Mouse (Mus musculus): ENCODE measurements around the gene Sycp2l. TPM values are rescaled to one million over a fixed set of nuclear protein-coding genes. Genes with fewer than 3 reads are reported as not detected.

Gene Sycp2l
- under 1 TPM in 1 of 2 experiments, not detected in 1; 0.21 TPM for total RNA-seq (2021)
- long read RNA-seq, experiment 1: 0 reads
- long read RNA-seq, experiment 2: 0 reads

DNA sequence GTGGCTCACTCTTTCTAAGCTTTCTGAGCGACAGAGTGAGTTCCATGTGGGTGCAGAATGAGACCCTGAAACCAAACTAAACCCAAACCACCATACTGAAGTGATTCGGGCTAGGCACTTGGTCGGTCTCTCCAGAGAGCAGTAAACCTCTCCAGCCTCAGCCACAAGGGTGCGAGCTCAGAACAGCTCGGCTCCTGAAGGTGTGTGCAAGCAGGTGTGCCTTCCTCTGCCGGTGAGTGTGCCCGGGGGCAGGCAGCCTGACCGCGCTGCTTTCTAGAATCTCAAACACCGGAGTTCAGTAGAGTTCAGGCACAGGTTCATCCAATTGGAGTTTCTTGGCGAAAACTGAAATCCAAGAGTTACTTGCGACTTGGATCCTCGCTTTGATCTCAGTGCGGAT lies at the start of gene Sycp2l:
Sycp2l (plus strand) TSS at position 368 of the 400 bp plus-strand sequence.
- DNase-seq (ENCODE audit: low spot score in 2 of 2): no peak

DNA sequence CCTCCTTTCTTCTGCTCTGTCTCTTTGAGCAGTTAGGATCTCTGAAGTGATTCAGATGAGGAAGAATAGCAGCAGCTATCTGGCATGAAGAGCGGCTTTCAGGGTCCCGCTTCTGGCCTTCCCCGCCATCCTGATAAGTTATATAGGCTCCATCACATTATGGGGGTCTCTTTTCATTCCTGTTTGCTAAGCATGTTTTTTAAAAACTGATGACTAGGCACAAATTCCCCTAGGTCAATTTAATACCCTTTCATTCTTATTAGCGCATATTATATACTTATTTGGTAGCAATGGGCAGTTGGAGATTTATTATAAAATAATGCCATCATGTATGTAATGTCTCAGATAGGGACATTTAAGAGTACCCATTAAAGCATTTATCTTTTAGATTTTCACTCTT lies 46.5 kb upstream of the Sycp2l start:
- DNase-seq (ENCODE audit: low spot score in 2 of 2): no peak

DNA sequence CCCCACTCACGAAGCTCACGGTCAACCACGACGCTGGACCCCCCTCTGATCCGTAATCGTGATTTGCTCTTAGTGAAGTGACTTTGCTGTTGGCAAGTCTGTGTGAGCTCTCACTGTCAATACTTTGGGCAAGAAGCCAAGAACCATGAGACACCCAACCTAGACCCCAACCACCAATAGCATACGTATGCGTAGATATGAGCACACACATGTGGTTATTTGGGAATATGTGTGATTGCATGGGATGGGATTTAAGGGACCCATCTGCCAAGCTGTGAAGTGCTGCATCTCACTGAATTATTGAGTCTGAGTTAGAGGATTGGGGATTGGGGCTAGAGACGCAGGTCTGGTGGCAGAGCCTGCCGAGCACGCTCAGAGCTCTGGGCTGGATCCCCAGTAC lies 42.5 kb upstream of the Sycp2l start:
- DNase-seq (ENCODE audit: low spot score in 2 of 2): no peak

DNA sequence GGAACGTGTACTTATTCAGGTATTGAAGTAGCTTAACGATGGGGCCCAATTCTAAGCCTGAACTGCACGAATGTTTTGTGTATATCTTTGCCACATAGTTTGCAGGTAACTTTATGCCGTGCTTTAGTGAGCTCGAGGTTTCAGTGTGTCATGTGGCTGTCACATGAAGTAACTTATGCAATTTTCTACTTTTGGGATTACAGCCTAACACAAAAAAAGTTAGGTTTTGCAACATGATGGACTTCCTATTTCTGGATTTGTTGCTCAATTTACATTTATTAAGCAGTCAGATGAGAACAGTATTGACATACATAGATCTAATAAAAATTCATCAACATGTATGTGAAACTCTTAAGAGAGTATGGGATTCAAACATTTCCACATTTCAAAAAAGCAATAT lies 40.3 kb upstream of the Sycp2l start:
- DNase-seq (ENCODE audit: low spot score in 2 of 2): no peak

DNA sequence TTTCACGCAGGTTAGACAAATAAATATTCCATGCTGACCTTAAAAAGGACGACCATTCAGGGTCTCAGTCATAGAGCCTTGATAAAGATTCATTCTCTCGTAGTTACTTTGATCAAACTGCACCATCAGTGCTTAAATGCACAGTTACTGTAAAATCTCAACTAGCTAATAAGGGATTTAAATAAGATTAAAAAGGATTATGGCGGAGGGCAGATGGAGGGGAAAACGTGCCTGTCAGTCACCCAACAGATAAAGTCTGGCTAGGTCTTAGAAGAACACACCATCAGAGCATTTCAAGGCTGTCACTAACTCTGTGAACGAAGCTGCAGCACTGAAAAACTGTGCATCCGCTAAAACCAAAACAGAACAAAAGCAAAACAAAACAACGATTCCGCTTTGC lies 36.2 kb upstream of the Sycp2l start:
- no peak for DNase-seq (ENCODE audit: low spot score in 2 of 2)

DNA sequence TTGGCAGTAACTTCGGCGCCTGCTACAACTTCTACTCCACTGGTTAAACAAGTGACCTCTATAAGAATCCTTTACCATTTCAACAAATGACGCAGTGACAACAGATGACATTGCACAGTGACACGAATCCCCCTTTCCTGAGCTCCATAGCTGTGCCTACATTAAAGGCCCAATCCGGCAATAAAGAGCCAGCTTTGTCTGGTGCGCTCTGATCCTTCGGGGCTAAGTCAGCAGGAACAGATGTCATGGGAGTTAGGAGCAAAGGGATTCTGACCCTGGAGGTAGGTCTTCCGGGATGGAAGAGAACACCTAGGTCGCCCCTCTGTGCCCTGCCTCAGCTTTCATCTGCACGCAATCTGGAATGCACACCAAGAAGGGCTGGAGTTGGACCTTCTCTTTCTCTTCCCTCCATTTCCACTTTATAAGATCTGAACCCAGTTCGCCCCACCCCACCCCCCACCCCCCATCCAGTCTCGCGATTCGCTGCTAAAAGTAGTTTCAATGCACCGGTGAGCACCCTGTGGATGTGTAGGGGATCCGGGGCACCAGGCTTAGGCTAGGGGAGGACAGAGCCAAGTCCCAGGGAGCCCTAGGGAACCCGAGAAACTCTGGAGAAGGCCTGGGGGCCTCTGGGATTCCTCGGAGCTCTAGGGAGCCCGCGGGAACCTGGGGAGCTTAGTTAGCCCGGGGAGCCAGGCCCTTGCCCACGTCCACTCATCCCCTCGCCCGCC lies 35.3 kb upstream of the Sycp2l start:
- DNase-seq (ENCODE audit: low spot score in 2 of 2): no peak

DNA sequence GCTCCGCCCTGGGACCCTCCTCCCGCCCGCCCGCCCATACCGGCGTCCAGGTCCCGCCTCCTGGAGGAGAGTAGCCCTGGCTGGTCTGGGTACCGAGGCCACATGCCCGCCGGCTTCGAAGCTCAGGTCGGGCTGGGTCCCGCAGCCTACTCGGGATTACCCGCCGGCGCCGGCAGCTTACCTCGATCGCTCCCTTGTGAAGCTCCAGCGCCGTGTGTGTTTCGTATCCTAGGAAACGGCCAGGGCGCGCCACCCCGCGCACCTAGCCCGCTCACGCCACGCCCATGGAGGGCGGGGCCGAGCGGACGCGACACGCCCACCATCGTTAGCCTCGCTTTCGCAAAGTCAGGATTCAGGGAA lies 34.7 kb upstream of the Sycp2l start, which contains the start of gene Mak:
Mak (minus strand) TSS at position 286 of the 360 bp plus-strand sequence.
- peak; percentile 41 for DNase-seq (ENCODE audit: low spot score in 2 of 2)

DNA sequence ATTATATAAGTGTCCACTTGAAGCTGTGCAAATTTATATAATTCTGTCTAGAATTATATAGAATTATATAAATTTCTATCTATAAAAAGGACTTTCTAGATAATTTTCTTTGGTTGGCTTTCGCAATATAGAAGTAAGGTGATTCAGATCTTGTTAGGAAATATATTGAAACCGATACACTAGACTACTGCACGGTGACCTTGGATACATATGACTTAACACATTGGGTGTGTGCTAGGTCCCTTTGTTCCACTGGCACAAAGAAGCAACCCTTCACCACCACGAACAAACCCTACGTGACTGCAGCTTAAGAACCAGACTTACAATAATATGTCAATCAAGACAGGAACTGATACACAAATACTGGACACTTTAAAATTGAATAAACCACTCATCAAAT lies 34.2 kb upstream of the Sycp2l start:
- DNase-seq (ENCODE audit: low spot score in 2 of 2): no peak

DNA sequence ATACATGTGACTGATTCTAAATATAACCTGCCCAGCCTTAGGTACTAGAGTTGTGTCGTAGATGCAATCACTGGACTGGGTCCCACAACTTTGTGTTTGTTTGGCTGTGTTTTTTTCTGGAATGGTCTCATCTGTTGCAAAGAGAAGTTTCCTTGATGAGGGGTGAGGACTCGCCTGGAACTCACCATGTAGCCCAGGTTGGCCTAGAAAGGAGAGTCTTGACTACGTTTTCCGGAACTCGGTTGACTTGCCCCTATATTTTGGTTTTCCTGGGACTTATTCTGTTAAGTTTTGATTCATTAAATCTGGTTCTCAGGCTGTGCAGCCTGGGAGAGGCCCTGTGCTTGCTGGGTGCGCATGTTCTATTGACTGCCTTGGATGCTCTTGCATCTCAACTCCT lies 33.4 kb upstream of the Sycp2l start:
- no peak for DNase-seq (ENCODE audit: low spot score in 2 of 2)

DNA sequence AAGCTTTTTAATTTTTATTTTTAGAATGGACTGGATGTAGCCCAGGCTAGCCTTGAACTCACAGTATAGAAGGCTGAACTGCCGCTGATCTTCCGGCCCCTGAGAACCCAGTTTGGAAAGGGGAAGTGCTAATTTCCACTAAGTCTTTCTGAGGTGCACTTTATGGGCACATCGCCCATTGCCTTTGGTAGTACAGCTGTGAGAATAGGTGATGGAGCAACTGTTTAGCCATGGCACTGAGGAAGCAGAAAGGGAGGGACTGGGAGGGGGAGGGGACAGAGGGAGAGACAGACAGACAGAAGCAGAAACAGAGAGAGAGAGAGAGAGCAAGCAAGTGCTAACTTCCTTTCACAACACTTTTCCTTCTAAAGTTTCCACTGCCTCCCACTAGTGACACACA lies 29.6 kb upstream of the Sycp2l start:
- no peak for DNase-seq (ENCODE audit: low spot score in 2 of 2)

DNA sequence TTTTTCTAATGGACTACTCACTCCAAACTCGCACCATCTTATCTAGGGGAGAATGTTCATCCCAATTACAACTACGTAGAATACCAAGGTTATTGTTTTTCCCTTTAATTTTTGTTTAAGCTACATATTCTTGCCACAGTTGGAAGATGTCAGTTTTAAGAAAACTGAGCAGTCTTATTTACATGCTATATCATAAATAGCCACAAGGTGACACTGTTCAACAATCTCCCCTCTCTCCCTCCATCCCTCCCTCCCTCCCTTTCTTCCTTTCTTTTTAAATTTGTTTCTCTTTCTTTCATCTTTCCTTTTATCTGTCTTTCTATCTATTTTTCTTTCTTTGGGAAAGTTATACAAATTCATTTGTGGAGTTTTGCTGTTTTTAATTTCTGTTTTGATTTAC lies 29.0 kb upstream of the Sycp2l start:
- DNase-seq (ENCODE audit: low spot score in 2 of 2): no peak

DNA sequence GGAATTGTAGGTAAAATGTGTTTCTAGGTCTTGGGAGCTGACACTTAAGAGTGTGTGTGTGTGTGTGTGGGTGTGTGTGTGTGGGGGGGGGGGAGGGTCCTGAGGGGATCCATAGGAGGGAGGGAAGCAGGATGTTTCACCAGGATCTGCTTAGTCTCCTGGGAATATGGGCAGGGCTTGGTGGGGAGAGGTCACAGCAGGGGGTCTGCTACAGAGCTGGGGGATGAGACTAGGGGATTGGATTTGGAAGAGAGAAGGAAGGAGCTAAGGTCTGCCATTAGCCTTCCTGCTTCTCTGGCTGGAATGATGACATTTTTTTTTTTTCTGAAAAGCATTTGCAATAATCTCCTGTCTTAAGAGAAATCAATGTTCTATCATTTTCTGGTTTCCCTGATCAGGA lies 25.4 kb upstream of the Sycp2l start:
- DNase-seq (ENCODE audit: low spot score in 2 of 2): no peak

DNA sequence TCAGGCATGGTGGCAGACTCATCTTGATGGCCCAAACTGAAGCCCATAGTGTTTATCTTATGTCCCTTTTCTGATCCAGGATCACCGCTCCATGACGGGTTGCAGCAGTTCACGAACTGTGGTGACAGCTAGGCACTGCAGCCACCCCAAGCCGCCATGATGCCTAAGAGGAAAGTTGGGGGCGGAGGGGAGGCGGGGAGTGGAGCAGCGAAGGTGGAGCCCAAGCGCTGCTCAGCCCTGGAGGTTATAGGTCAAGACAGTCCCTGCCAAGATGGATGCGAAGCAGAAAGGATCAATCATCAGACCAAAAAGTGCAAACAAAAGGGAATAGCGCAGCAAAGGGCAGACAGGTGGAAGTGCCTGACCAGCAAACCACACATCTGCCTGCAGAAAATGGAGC lies 22.8 kb upstream of the Sycp2l start:
- no peak for DNase-seq (ENCODE audit: low spot score in 2 of 2)

DNA sequence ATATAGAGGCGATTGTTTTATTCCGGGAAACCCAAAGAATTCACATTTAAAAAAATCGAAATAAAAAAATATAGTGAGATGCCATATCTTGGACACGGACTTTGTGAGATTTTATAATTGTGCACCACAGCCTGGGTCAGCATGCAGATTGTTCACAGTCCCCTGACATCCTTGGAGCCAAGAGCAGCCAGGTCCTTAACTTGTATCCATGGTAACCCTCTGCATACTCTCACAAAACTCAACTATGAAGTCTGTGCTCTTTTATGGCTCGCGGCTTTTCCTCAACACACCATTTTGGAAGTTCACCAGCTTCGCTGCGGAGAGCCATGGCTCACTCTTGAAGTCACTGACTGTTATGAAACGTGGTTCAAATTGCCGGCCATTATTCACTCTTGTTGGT lies 19.9 kb upstream of the Sycp2l start:
- DNase-seq (ENCODE audit: low spot score in 2 of 2): no peak

DNA sequence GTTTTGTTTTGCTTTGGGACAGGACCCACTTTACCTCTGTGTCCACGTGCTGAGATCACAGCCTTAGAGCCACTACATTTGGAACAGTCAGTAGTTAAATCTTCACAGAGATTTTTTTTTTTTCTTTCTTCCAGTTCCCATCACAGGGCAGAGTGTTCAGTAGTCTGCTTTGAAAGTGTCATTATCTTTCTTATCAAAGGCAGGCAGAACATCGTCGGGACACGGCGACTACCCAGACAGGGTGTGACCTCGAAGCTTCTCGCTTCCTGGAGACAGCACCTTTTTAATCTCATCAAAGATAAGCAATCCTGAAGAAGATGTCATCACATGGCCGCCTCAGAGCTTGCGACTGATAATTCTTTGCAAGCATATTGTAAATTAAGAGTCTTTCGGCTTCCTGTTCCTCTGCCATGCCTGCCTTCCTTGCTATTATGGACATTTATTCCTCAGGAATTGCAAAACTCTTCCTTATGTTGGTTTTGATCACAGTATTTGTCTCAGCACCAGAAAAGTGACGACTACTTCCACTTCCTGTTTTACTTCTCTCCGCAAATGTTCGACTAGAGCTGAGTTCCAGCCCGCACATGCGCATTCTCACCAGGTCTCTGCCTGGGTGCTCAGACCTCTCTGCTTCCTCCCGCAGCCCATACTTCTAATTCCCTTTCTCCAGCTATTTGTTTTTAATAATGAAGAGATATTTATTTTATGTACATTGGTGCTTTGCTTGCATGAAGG lies 16.6 kb upstream of the Sycp2l start:
- no peak for DNase-seq (ENCODE audit: low spot score in 2 of 2)

DNA sequence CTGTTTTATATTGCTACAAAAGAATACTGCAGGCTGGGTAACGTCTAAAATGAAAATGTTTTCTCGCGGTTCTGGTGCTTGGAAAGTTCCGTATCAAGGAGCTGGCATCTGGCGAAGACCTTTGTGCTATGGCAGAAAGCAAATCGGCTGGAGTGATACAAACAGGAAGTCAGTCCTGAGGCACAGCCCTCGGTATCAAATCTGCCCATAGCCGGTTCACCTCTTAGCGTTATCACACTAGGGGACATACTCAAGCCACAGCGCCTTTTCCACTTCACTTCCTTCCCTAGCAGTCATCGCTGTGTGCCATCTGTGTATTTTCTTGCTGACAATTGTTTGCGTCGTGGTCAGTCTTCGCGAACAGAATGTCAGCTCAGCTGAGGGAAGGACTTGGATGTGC lies 15.8 kb upstream of the Sycp2l start:
- DNase-seq (ENCODE audit: low spot score in 2 of 2): no peak

DNA sequence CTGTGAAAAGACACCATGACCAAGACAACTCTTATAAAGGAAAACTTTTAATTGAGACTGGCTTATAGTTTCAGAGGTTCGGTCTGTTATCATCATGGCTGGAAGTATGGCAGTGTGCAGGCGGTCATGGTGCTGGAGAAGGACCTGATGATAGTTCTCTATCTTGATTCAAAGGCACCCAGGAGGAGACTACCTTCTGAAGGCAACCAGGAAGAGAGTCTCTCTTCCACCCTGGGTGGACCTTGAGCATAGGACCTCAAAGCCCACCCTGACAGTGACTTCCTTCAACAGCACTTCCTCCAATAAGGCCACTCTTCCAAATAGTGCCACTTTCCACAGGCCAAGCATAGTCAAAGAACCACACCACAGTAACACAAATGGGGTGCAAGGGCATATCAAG lies 14.1 kb upstream of the Sycp2l start:
- DNase-seq (ENCODE audit: low spot score in 2 of 2): no peak

DNA sequence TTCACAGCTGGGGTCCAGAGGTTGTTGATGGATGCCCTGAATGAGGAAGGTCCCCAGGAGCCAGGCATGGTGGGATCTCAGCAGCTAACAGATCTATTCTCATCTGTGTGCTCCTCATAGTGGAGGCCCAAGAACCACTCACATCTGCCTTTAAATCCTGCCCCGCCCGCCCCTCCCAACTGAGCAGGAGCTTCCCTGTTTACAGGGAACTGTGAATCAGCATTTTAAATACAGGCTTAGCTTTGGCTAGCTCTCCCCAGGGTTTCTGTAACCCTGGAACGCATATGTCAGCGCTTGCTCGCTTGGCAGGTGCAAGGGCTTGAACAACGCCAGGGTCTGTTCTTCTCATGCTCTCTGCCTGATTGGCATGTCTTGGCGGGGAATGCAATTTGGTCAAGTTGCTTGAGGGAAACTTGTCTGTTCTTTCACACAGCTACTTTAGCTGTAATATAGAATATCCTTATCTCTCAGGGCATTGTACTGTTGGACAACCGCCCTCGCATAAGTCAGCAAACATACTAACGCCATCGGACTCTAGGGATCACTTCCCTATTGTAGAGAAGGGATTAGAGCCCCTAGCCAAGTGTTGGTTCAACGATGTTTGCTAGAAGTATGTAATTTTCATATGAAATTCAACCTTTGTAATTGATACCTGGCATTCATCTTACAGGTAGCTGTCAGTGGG lies 10.1 kb upstream of the Sycp2l start:
- DNase-seq (ENCODE audit: low spot score in 2 of 2): no peak

DNA sequence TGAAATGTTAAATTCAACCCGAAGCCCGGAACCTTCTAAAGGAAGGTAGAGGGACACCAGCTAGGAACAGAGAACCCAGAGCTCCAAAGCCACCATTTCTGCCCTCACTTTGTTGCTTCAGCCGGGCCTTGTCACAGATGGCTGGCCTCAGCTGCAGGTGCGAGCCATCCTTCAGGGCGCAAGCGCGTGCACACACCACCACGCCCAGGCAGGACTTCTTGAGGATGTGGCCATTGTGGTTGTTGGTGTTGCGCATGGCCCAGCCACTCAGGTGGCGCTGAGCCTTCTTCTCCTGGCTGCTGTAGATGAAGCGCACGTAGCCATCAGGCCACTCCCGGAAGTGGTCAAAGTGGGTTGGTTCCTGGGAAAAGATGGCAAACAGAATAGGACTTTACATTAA lies 8.6 kb upstream of the Sycp2l start:
- DNase-seq (ENCODE audit: low spot score in 2 of 2): no peak

DNA sequence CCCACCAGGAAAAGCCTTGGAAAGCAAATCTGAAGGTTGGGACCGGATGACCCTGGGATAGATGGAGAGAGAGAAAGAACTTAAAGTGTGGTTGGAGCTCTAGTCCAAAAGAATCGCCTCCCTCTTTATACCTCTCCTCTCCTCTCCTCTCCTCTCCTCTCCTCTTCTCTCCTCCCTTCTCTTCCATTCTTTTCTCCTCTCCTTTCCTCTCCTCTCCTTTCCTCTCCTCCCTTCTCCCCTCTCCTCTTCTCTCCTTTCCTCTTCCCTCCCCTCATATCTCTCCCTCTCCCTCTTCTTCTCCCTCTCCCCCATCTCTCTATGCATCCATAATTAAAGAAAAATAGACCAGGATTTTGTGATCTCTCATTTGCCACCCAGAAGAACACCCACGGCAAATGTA lies 3.2 kb upstream of the Sycp2l start, which contains the start of gene Gcm2:
Gcm2 (minus strand) TSS at position 101 of the 400 bp plus-strand sequence.
- DNase-seq (ENCODE audit: low spot score in 2 of 2): no peak

DNA sequence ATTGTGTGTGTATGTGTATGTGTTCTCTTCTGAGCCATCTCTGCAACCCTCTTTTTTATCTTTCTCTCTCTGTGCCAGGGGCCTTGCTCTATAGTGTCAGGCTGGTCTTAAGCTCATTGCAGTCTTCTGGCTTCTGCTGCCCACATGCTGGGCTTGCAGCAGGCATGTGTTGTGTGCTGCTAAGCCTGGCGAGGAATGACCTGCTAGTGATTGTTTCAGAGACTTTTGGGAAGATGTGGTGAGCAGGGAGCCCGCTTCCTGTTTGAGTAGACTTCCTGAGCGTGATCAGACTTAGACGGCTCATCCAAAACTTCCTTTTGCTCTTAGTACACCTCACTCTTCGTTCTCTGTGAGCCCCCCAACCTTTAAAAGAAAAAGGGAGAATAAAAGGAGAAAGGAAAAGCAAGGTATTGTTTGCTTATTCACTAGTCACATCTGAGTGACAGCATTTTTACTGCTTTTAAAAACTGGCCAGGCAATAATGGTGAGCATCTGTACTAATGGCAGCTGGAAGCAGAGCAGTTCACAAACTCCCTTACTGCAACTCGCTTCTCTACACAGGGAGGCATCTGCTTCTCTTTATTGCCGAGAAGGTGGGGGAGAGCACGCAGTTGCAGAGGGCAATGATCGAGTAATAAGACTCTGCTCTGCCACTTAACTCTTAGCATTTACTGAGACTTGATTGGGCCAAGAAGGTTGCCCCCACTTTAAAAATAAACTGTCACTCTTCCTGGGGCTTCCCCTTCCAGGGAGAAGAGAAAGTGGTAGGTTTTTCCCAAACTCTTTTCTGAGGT lies 5.2 kb downstream of the Sycp2l start:
- no peak for DNase-seq (ENCODE audit: low spot score in 2 of 2)

All from layer of hippocampus, postnatal 14 days (tissue).